Mouse (Mus musculus): ENCODE results near the gene Btbd19. TPM values are rescaled to one million over a fixed set of nuclear protein-coding genes. Genes with fewer than 3 reads are reported as not detected.
A peak's percentile ranks its signal among the peaks of the same experiment; 100 is the strongest.

The Btbd19 gene
- total and polyA plus RNA-seq, 3 experiments: 12.8 to 34.6 (median 20.0) TPM

- H3K9me3 ChIP-seq (replicated peaks): no peaks in the 10 kb centered on the region
- DNase-seq (ENCODE audit: low spot score) (no peak), ATAC-seq (ENCODE audit: extremely low read depth, insufficient number of reproducible peaks, low FRiP score, poor library complexity, severe bottlenecking) (no peak)
- TF ChIP-seq TAL1 (conservative IDR thresholded peaks at IDR 0.05; ENCODE audit: low read depth, low read length): no peak
- TF ChIP-seq CTCF (IDR thresholded peaks at IDR 0.05; ENCODE audit: low read depth, low read length): no peak
- TF ChIP-seq GATA1 (IDR thresholded peaks at IDR 0.05; ENCODE audit: borderline replicate concordance, low read length): no peak
- TF ChIP-seq POLR2AphosphoS5 (IDR thresholded peaks at IDR 0.05; ENCODE audit: insufficient replicate concordance, low read depth, low read length): no peak
- TF ChIP-seq GATA2 (IDR thresholded peaks at IDR 0.05; ENCODE audit: borderline replicate concordance, low read depth, low read length): no peak
- no peak overlapping the region for H3K4me3 ChIP-seq (ENCODE audit: low read depth, low read length)
- H3K27me3 ChIP-seq (ENCODE audit: insufficient read depth, low read length): peaks cover 37% of the 10 kb centered on the region
- H3K4me1 ChIP-seq (ENCODE audit: insufficient read depth, low read depth, low read length): peaks cover 9% of the 10 kb centered on the region; the same call in 1 of the 2 replicates
- H3K36me3 ChIP-seq (replicated peaks): peaks cover 14% of the 10 kb centered on the region
Observed at GRCm38 (mm10) chr4:117113237-117113636, 12.3 kb downstream of the Btbd19 start.

GRCm38 (mm10) chr4:117110985-117111384 is 14.5 kb downstream of the Btbd19 start:
- TF ChIP-seq GATA2 (IDR thresholded peaks at IDR 0.05; ENCODE audit: borderline replicate concordance, low read depth, low read length) (no peak), GATA1 (IDR thresholded peaks at IDR 0.05; ENCODE audit: borderline replicate concordance, low read length) (no peak), CTCF (IDR thresholded peaks at IDR 0.05; ENCODE audit: low read depth, low read length) (no peak), TAL1 (conservative IDR thresholded peaks at IDR 0.05; ENCODE audit: low read depth, low read length) (no peak), POLR2AphosphoS5 (IDR thresholded peaks at IDR 0.05; ENCODE audit: insufficient replicate concordance, low read depth, low read length) (no peak)
- ATAC-seq (ENCODE audit: extremely low read depth, insufficient number of reproducible peaks, low FRiP score, poor library complexity, severe bottlenecking) (no peak), DNase-seq (ENCODE audit: low spot score) (no peak)
- H3K36me3 ChIP-seq (replicated peaks): no peaks in the 10 kb centered on the region
- H3K4me3 ChIP-seq (ENCODE audit: low read depth, low read length): no peak overlapping the region
- no peaks in the 10 kb centered on the region for H3K9me3 ChIP-seq (replicated peaks)
- H3K4me1 ChIP-seq (ENCODE audit: insufficient read depth, low read depth, low read length): peaks cover 6% of the 10 kb centered on the region; the same call in 1 of the 2 replicates
- peaks cover 52% of the 10 kb centered on the region for H3K27me3 ChIP-seq (ENCODE audit: insufficient read depth, low read length)

- Histone ChIP-seq H3K27me3 (ENCODE audit: insufficient read depth, low read length) (peaks cover 59% of the 10 kb centered on the region), H3K4me1 (ENCODE audit: insufficient read depth, low read depth, low read length) (peaks cover 9% of the 10 kb centered on the region; the same call in 1 of the 2 replicates), H3K36me3 (replicated peaks) (no peaks in the 10 kb centered on the region), H3K9me3 (replicated peaks) (no peaks in the 10 kb centered on the region), H3K4me3 (ENCODE audit: low read depth, low read length) (no peak overlapping the region)
- ATAC-seq (ENCODE audit: extremely low read depth, insufficient number of reproducible peaks, low FRiP score, poor library complexity, severe bottlenecking) (no peak), DNase-seq (ENCODE audit: low spot score) (no peak)
- no peak for TF ChIP-seq CTCF (IDR thresholded peaks at IDR 0.05; ENCODE audit: low read depth, low read length)
- no peak for TF ChIP-seq GATA1 (IDR thresholded peaks at IDR 0.05; ENCODE audit: borderline replicate concordance, low read length)
- TF ChIP-seq POLR2AphosphoS5 (IDR thresholded peaks at IDR 0.05; ENCODE audit: insufficient replicate concordance, low read depth, low read length): no peak
- no peak for TF ChIP-seq GATA2 (IDR thresholded peaks at IDR 0.05; ENCODE audit: borderline replicate concordance, low read depth, low read length)
Observed at GRCm38 (mm10) chr4:117110249-117110648, 15.3 kb downstream of the Btbd19 start.

DNA sequence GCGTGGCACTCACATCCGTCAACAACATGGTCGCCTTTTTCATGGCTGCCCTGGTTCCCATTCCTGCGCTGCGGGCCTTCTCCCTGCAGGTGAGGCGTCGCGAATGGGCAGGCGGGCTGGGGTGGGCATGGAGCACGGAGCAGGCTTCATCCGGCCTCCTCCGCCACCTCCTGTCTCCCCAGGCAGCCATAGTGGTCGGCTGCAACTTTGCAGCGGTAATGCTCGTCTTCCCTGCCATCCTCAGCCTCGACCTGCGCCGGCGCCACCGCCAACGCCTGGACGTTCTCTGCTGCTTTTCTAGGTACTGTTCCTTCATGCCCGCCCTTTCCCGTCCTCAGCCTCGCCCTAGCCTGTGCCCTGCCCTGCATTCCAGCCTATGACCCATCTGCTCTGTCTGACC is 16.2 kb downstream of the Btbd19 start:
- peaks cover 9% of the 10 kb centered on the region; the same call in 1 of the 2 replicates for H3K4me1 ChIP-seq (ENCODE audit: insufficient read depth, low read depth, low read length)
- TF ChIP-seq POLR2AphosphoS5 (IDR thresholded peaks at IDR 0.05; ENCODE audit: insufficient replicate concordance, low read depth, low read length) (no peak), TAL1 (conservative IDR thresholded peaks at IDR 0.05; ENCODE audit: low read depth, low read length) (no peak), GATA2 (IDR thresholded peaks at IDR 0.05; ENCODE audit: borderline replicate concordance, low read depth, low read length) (no peak), CTCF (IDR thresholded peaks at IDR 0.05; ENCODE audit: low read depth, low read length) (no peak), GATA1 (IDR thresholded peaks at IDR 0.05; ENCODE audit: borderline replicate concordance, low read length) (no peak)
- ATAC-seq (ENCODE audit: extremely low read depth, insufficient number of reproducible peaks, low FRiP score, poor library complexity, severe bottlenecking): no peak
- H3K4me3 ChIP-seq (ENCODE audit: low read depth, low read length): 0 out of 2 replicates have a peak overlapping the region, but pooled peaks have one; percentile 26
- DNase-seq (ENCODE audit: low spot score): no peak
- H3K27me3 ChIP-seq (ENCODE audit: insufficient read depth, low read length): peaks cover 68% of the 10 kb centered on the region
- no peaks in the 10 kb centered on the region for H3K9me3 ChIP-seq (replicated peaks)
- H3K36me3 ChIP-seq (replicated peaks): no peaks in the 10 kb centered on the region

DNA sequence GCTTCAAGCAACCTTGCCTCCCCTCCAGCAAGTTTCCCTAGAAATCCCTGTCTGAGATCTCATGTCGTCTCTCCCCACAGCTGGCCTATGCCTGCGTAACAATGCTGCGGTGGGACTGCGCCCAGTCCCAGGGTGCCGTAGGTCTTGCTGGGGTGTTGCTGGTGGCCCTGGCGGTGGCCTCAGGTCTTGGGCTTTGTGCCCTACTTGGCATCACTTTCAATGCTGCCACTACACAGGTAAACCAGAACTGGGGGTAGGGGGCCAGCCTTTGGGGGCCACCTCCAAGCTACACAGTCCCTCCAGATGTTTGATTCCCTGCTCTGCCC is 17.0 kb downstream of the Btbd19 start:
- DNase-seq (ENCODE audit: low spot score): no peak
- peaks cover 68% of the 10 kb centered on the region for H3K27me3 ChIP-seq (ENCODE audit: insufficient read depth, low read length)
- TF ChIP-seq TAL1 (conservative IDR thresholded peaks at IDR 0.05; ENCODE audit: low read depth, low read length): no peak
- TF ChIP-seq GATA1 (IDR thresholded peaks at IDR 0.05; ENCODE audit: borderline replicate concordance, low read length): no peak
- no peak for TF ChIP-seq GATA2 (IDR thresholded peaks at IDR 0.05; ENCODE audit: borderline replicate concordance, low read depth, low read length)
- no peak for TF ChIP-seq CTCF (IDR thresholded peaks at IDR 0.05; ENCODE audit: low read depth, low read length)
- TF ChIP-seq POLR2AphosphoS5 (IDR thresholded peaks at IDR 0.05; ENCODE audit: insufficient replicate concordance, low read depth, low read length): no peak
- no peaks in the 10 kb centered on the region for H3K36me3 ChIP-seq (replicated peaks)
- H3K9me3 ChIP-seq (replicated peaks): no peaks in the 10 kb centered on the region
- no peak for ATAC-seq (ENCODE audit: extremely low read depth, insufficient number of reproducible peaks, low FRiP score, poor library complexity, severe bottlenecking)
- H3K4me1 ChIP-seq (ENCODE audit: insufficient read depth, low read depth, low read length): peaks cover 9% of the 10 kb centered on the region; the same call in 1 of the 2 replicates
- no peak overlapping the region for H3K4me3 ChIP-seq (ENCODE audit: low read depth, low read length)

DNA sequence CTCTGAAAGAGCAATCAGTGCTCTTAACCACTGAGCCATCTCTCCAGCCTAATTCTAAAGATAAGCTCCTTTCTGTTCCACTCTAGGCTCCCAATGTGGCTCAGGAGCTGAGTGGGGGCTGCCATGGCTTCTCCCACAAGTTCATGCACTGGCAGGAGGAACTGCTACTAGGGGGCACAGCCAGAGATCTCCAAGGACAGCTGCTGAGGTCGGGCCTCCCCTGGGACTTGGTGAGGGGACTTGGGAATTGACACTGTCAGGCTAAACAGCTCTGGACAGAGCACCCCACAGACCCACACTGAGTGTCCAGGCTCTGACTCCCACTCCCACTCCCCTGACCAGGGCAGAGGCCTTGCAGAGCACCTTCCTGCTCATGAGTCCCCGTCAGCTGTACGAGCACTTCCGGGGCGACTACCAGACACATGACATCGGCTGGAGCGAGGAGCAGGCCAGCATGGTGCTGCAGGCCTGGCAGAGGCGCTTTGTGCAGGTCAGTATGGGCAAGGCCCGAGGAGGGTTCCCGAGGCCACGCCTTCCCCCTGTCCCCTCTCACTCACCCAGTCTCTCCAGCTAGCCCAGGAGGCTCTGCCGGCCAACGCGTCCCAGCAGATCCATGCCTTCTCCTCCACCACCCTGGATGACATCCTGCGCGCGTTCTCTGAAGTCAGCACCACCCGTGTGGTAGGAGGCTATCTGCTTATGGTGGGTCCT is 17.6 kb downstream of the Btbd19 start:
- H3K4me1 ChIP-seq (ENCODE audit: insufficient read depth, low read depth, low read length): peaks cover 9% of the 10 kb centered on the region; the same call in 1 of the 2 replicates
- no peaks in the 10 kb centered on the region for H3K9me3 ChIP-seq (replicated peaks)
- DNase-seq (ENCODE audit: low spot score): no peak
- no peaks in the 10 kb centered on the region for H3K36me3 ChIP-seq (replicated peaks)
- ATAC-seq (ENCODE audit: extremely low read depth, insufficient number of reproducible peaks, low FRiP score, poor library complexity, severe bottlenecking): no peak
- TF ChIP-seq GATA1 (IDR thresholded peaks at IDR 0.05; ENCODE audit: borderline replicate concordance, low read length): no peak
- TF ChIP-seq TAL1 (conservative IDR thresholded peaks at IDR 0.05; ENCODE audit: low read depth, low read length): no peak
- no peak for TF ChIP-seq GATA2 (IDR thresholded peaks at IDR 0.05; ENCODE audit: borderline replicate concordance, low read depth, low read length)
- H3K27me3 ChIP-seq (ENCODE audit: insufficient read depth, low read length): peaks cover 73% of the 10 kb centered on the region
- H3K4me3 ChIP-seq (ENCODE audit: low read depth, low read length): no peak overlapping the region

Measured in G1E (cell line).